Mouse (Mus musculus): ENCODE measurements at regions not wholly inside any gene's neighbourhood (a gene's known extent, or its start where the extent isn't known, plus 50 kb on each side); places are given as distances from the start of the nearest gene placed in this dataset.

- Histone ChIP-seq H3K9ac (ENCODE audit: low read depth, low read length) (no peak overlapping the region; the same call in 1 of the 2 replicates), H3K4me1 (ENCODE audit: control insufficient read depth, insufficient read depth, low read length) (peaks cover 18% of the 10 kb centered on the region), H3K27me3 (ENCODE audit: control insufficient read depth, insufficient read depth, low read length) (no peaks in the 10 kb centered on the region), H3K4me3 (ENCODE audit: insufficient read depth, low read depth, low read length) (no peak overlapping the region), H3K27ac (replicated peaks; ENCODE audit: insufficient read depth, low read depth, low read length) (peak overlapping the region; percentile 52), H3K36me3 (ENCODE audit: control insufficient read depth, insufficient read depth, low read length) (no peaks in the 10 kb centered on the region), H3K79me2 (ENCODE audit: control insufficient read depth, insufficient read depth, low read length) (no peaks in the 10 kb centered on the region)
- TF ChIP-seq POLR2A (IDR thresholded peaks at IDR 0.05; ENCODE audit: extremely low read depth, insufficient read depth, low read length): no peak
- no peak for TF ChIP-seq CTCF (IDR thresholded peaks at IDR 0.05; ENCODE audit: low read depth, low read length)
- WGBS: 38% methylated on average over 8 of the region's 8 CpGs
- DNase-seq (ENCODE audit: extremely low read depth, low read depth, low spot score): peak; percentile 92
Measured at GRCm38 (mm10) chr16:29991876-29992380, 72.3 kb upstream of the Hes1 start.

- no peak overlapping the region for H3K4me3 ChIP-seq (ENCODE audit: insufficient read depth, low read depth, low read length)
- no peaks in the 10 kb centered on the region for H3K79me2 ChIP-seq (ENCODE audit: control insufficient read depth, insufficient read depth, low read length)
- 83% methylated on average over 7 of the region's 7 CpGs for WGBS
- no peak overlapping the region for H3K9ac ChIP-seq (ENCODE audit: low read depth, low read length)
- no peaks in the 10 kb centered on the region for H3K36me3 ChIP-seq (ENCODE audit: control insufficient read depth, insufficient read depth, low read length)
- DNase-seq (ENCODE audit: extremely low read depth, low read depth, low spot score): no peak
- no peaks in the 10 kb centered on the region for H3K27me3 ChIP-seq (ENCODE audit: control insufficient read depth, insufficient read depth, low read length)
- TF ChIP-seq CTCF (IDR thresholded peaks at IDR 0.05; ENCODE audit: low read depth, low read length) (no peak), POLR2A (IDR thresholded peaks at IDR 0.05; ENCODE audit: extremely low read depth, insufficient read depth, low read length) (no peak)
- H3K4me1 ChIP-seq (ENCODE audit: control insufficient read depth, insufficient read depth, low read length): peaks cover 16% of the 10 kb centered on the region
- H3K27ac ChIP-seq (replicated peaks; ENCODE audit: insufficient read depth, low read depth, low read length): no peak overlapping the region
Measured at GRCm38 (mm10) chr16:29993111-29993510, 71.1 kb upstream of the Hes1 start.

- WGBS: 86% methylated on average over 6 of the region's 6 CpGs
- H3K27me3 ChIP-seq (ENCODE audit: control insufficient read depth, insufficient read depth, low read length): no peaks in the 10 kb centered on the region
- peaks cover 16% of the 10 kb centered on the region for H3K4me1 ChIP-seq (ENCODE audit: control insufficient read depth, insufficient read depth, low read length)
- TF ChIP-seq POLR2A (IDR thresholded peaks at IDR 0.05; ENCODE audit: extremely low read depth, insufficient read depth, low read length): no peak
- TF ChIP-seq CTCF (IDR thresholded peaks at IDR 0.05; ENCODE audit: low read depth, low read length): no peak
- H3K9ac ChIP-seq (ENCODE audit: low read depth, low read length): no peak overlapping the region
- H3K4me3 ChIP-seq (ENCODE audit: insufficient read depth, low read depth, low read length): no peak overlapping the region
- H3K27ac ChIP-seq (replicated peaks; ENCODE audit: insufficient read depth, low read depth, low read length): no peak overlapping the region
- no peaks in the 10 kb centered on the region for H3K36me3 ChIP-seq (ENCODE audit: control insufficient read depth, insufficient read depth, low read length)
- no peaks in the 10 kb centered on the region for H3K79me2 ChIP-seq (ENCODE audit: control insufficient read depth, insufficient read depth, low read length)
- DNase-seq (ENCODE audit: extremely low read depth, low read depth, low spot score): no peak
Measured at GRCm38 (mm10) chr16:29993535-29993934, 70.6 kb upstream of the Hes1 start.

GRCm38 (mm10) chr16:29996139-29997069 lies 67.8 kb upstream of the Hes1 start:
- TF ChIP-seq POLR2A (IDR thresholded peaks at IDR 0.05; ENCODE audit: extremely low read depth, insufficient read depth, low read length): no peak
- no peak for TF ChIP-seq CTCF (IDR thresholded peaks at IDR 0.05; ENCODE audit: low read depth, low read length)
- no peak for DNase-seq (ENCODE audit: extremely low read depth, low read depth, low spot score)
- H3K27me3 ChIP-seq (ENCODE audit: control insufficient read depth, insufficient read depth, low read length): no peaks in the 10 kb centered on the region
- H3K9ac ChIP-seq (ENCODE audit: low read depth, low read length): no peak overlapping the region
- no peak overlapping the region for H3K27ac ChIP-seq (replicated peaks; ENCODE audit: insufficient read depth, low read depth, low read length)
- 69% methylated on average over 12 of the region's 12 CpGs for WGBS
- H3K36me3 ChIP-seq (ENCODE audit: control insufficient read depth, insufficient read depth, low read length): no peaks in the 10 kb centered on the region
- H3K79me2 ChIP-seq (ENCODE audit: control insufficient read depth, insufficient read depth, low read length): no peaks in the 10 kb centered on the region
- peaks cover 10% of the 10 kb centered on the region for H3K4me1 ChIP-seq (ENCODE audit: control insufficient read depth, insufficient read depth, low read length)
- H3K4me3 ChIP-seq (ENCODE audit: insufficient read depth, low read depth, low read length): no peak overlapping the region

GRCm38 (mm10) chr16:30000166-30000565 lies 64.0 kb upstream of the Hes1 start:
- no peaks in the 10 kb centered on the region for H3K27me3 ChIP-seq (ENCODE audit: control insufficient read depth, insufficient read depth, low read length)
- H3K9ac ChIP-seq (ENCODE audit: low read depth, low read length): no peak overlapping the region
- TF ChIP-seq CTCF (IDR thresholded peaks at IDR 0.05; ENCODE audit: low read depth, low read length) (no peak), POLR2A (IDR thresholded peaks at IDR 0.05; ENCODE audit: extremely low read depth, insufficient read depth, low read length) (no peak)
- peak; percentile 81 for DNase-seq (ENCODE audit: extremely low read depth, low read depth, low spot score)
- WGBS: 30% methylated on average over 2 of the region's 2 CpGs
- no peak overlapping the region for H3K27ac ChIP-seq (replicated peaks; ENCODE audit: insufficient read depth, low read depth, low read length)
- peaks cover 13% of the 10 kb centered on the region; the same call in 1 of the 2 replicates for H3K4me1 ChIP-seq (ENCODE audit: control insufficient read depth, insufficient read depth, low read length)
- no peaks in the 10 kb centered on the region for H3K36me3 ChIP-seq (ENCODE audit: control insufficient read depth, insufficient read depth, low read length)
- H3K4me3 ChIP-seq (ENCODE audit: insufficient read depth, low read depth, low read length): no peak overlapping the region
- H3K79me2 ChIP-seq (ENCODE audit: control insufficient read depth, insufficient read depth, low read length): no peaks in the 10 kb centered on the region

- H3K4me3 ChIP-seq (ENCODE audit: insufficient read depth, low read depth, low read length): no peak overlapping the region
- DNase-seq (ENCODE audit: extremely low read depth, low read depth, low spot score): peak; percentile 64
- WGBS: 9% methylated on average over 3 of the region's 3 CpGs
Measured at GRCm38 (mm10) chr16:30005124-30005523, 59.1 kb upstream of the Hes1 start.

More at GRCm38 (mm10) chr16:30005124-30005523, 59.1 kb upstream of the Hes1 start:
- no peaks in the 10 kb centered on the region for H3K36me3 ChIP-seq (ENCODE audit: control insufficient read depth, insufficient read depth, low read length)
- no peaks in the 10 kb centered on the region for H3K79me2 ChIP-seq (ENCODE audit: control insufficient read depth, insufficient read depth, low read length)
- no peak overlapping the region; the same call in 1 of the 2 replicates for H3K27ac ChIP-seq (replicated peaks; ENCODE audit: insufficient read depth, low read depth, low read length)
- H3K27me3 ChIP-seq (ENCODE audit: control insufficient read depth, insufficient read depth, low read length): no peaks in the 10 kb centered on the region
- no peak overlapping the region for H3K9ac ChIP-seq (ENCODE audit: low read depth, low read length)
- peaks cover 19% of the 10 kb centered on the region for H3K4me1 ChIP-seq (ENCODE audit: control insufficient read depth, insufficient read depth, low read length)
- TF ChIP-seq POLR2A (IDR thresholded peaks at IDR 0.05; ENCODE audit: extremely low read depth, insufficient read depth, low read length): no peak
- no peak for TF ChIP-seq CTCF (IDR thresholded peaks at IDR 0.05; ENCODE audit: low read depth, low read length)
